Mouse (Mus musculus) midbrain, embryonic 14.5 days (tissue): ENCODE data around the gene Fam216b. TPM values are rescaled to one million over a fixed set of nuclear protein-coding genes. Genes with fewer than 3 reads are reported as not detected.

Experiments
- ATAC-seq: fragments of 200-750 bp; cut with Nextera tagmentation; 2 replicates; pipeline ENCODE4 v1.8.0; 2017; ENCODE audit warnings: moderate number of reproducible peaks, moderate library complexity; ENCODE audit not compliant: low FRiP score, low TSS enrichment
- DNase-seq: peaks from one replicate; pipeline ENCODE4 v3.0.0-alpha.2; 2015
- H3K27ac ChIP-seq: fragments of 300-500 bp; sonication (generic); replicated peaks from 2 replicates; pipeline ENCODE4 v1.5.1; 2014; ENCODE audit warnings: mild to moderate bottlenecking, low read depth, low read length, moderate library complexity
- H3K27me3 ChIP-seq: fragments of 300-500 bp; sonication (generic); 2 replicates; pipeline ENCODE4 v1.6.1; 2014; ENCODE audit warnings: low read length, control low read depth, mixed read lengths; ENCODE audit not compliant: control insufficient read depth, insufficient read depth
- H3K36me3 ChIP-seq: fragments of 300-500 bp; sonication (generic); 2 replicates; pipeline ENCODE4 v1.6.1; 2014; ENCODE audit warnings: low read length, control low read depth; ENCODE audit not compliant: control insufficient read depth, insufficient read depth
- H3K4me1 ChIP-seq: fragments of 300-500 bp; sonication (generic); 2 replicates; pipeline ENCODE4 v1.6.1; 2014; ENCODE audit warnings: mild to moderate bottlenecking, antibody characterized with exemption, low read length, control low read depth; ENCODE audit not compliant: control insufficient read depth, insufficient read depth
- H3K4me2 ChIP-seq: fragments of 300-500 bp; sonication (generic); 2 replicates; pipeline ENCODE4 v1.6.1; 2014; ENCODE audit warnings: mild to moderate bottlenecking, low read length, moderate library complexity
- H3K4me3 ChIP-seq: fragments of 300-500 bp; sonication (generic); replicated peaks from 2 replicates; pipeline ENCODE4 v1.5.1; 2014; ENCODE audit warnings: low read depth, low read length
- H3K9ac ChIP-seq: fragments of 300-500 bp; sonication (generic); replicated peaks from 2 replicates; pipeline ENCODE4 v1.6.1; 2014; ENCODE audit warnings: mild to moderate bottlenecking, low read length, moderate library complexity
- H3K9me3 ChIP-seq: fragments of 300-500 bp; sonication (generic); 2 replicates; pipeline ENCODE4 v1.6.1; 2016; ENCODE audit warnings: low read length, control low read depth, mixed read lengths; ENCODE audit not compliant: control insufficient read depth
- WGBS: fragments of 180-500 bp; shearing (Covaris S2); extraction: QIAGEN DNeasy Blood & Tissue Kit; methylation state at CpG from one replicate; pipeline ENCODE4 v1.1.7; 2014; 5-methylcytosine and 5-hydroxymethylcytosine counted together
- polyA plus RNA-seq: library from polyadenylated mRNA; unstranded; fragments of >200 nt; fragmentation: Nextera tagmentation; extraction: Ambion mirVana; gene quantifications from 2 replicates; pipeline ENCODE4 v1.2.1, GENCODE M21; 2014

Fam216b gene
- 0.24 and 0.77 TPM in 2 replicates for polyA plus RNA-seq

- no peak within 1 kb of the TSS for H3K9ac ChIP-seq
- no peak within 1 kb of the TSS for H3K4me2 ChIP-seq
- no peak within 1 kb of the TSS for H3K27ac ChIP-seq
- no peaks in the 10 kb centered on the region for H3K4me1 ChIP-seq
- DNase-seq (no peak), ATAC-seq (no peak)
- no peaks in the 10 kb centered on the region for H3K27me3 ChIP-seq
- 93% methylated on average over 6 of the region's 6 CpGs for WGBS
- no peaks in the 10 kb centered on the region for H3K9me3 ChIP-seq
- no peaks in the 10 kb centered on the region for H3K36me3 ChIP-seq
- no peak within 1 kb of the TSS for H3K4me3 ChIP-seq
Observed at GRCm38 (mm10) chr14:78088907-78089306, at the start of gene Fam216b. Fam216b (minus strand) TSS chr14:78089007.

GRCm38 (mm10) chr14:78132368-78133052, 43.7 kb upstream of the Fam216b start:
- Histone ChIP-seq H3K36me3 (no peaks in the 10 kb centered on the region), H3K9ac (no peak overlapping the region), H3K27me3 (no peaks in the 10 kb centered on the region), H3K9me3 (no peaks in the 10 kb centered on the region; the same call in 1 of the 2 replicates), H3K4me1 (no peaks in the 10 kb centered on the region), H3K4me2 (no peak overlapping the region), H3K27ac (no peak overlapping the region), H3K4me3 (no peak overlapping the region)
- 19% methylated on average over 5 of the region's 5 CpGs for WGBS
- ATAC-seq: no peak
- DNase-seq: peak; percentile 54

DNA sequence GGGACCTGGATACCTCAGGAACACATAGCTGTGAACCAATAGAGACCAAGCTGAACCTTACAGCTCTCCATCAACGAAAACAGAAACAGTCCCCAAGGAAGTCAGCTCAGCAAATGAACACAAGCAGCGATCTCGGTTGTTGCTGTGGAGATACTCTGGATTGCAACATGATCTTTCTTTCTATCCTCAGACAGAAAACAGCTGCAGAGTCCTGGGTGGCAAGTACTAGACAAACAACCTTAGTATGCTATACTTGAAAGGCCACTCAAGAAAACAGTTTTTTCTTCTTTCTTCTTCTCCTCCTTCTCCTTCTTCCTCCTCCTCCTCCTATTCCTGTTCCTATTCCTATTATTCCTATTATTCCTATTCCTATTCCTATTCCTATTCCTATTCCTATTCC, 37.9 kb upstream of the Fam216b start:
- DNase-seq (no peak), ATAC-seq (no peak)
- H3K4me1 ChIP-seq: no peaks in the 10 kb centered on the region
- H3K27ac ChIP-seq: no peak overlapping the region
- H3K4me3 ChIP-seq: no peak overlapping the region
- no peaks in the 10 kb centered on the region for H3K36me3 ChIP-seq
- no peaks in the 10 kb centered on the region for H3K27me3 ChIP-seq
- H3K4me2 ChIP-seq: no peak overlapping the region
- no peak overlapping the region for H3K9ac ChIP-seq
- WGBS: 73% methylated on average over 3 of the region's 3 CpGs
- H3K9me3 ChIP-seq: no peaks in the 10 kb centered on the region

DNA sequence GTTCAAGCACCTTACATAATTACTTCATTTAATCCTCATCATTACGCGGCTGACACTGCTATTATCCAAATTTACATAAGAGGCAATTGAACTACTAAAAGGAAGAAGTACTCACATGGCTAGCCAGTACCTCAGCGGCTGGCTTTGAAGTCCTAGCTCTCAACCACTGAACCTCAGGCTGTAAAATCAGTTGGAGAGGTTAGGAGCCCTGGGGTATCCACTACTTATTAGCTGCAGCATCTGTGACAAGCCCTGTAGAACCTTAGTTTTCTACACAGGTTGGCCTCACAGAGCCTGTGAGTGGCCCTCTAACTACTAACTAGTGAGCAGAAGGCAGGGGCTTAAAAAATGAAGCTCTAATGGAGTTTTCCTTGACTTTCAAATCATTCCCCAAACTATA, 31.5 kb upstream of the Fam216b start:
- Histone ChIP-seq H3K9me3 (no peaks in the 10 kb centered on the region), H3K27ac (no peak overlapping the region), H3K4me1 (no peaks in the 10 kb centered on the region), H3K4me2 (no peak overlapping the region), H3K27me3 (no peaks in the 10 kb centered on the region), H3K4me3 (no peak overlapping the region), H3K36me3 (no peaks in the 10 kb centered on the region), H3K9ac (no peak overlapping the region)
- ATAC-seq: no peak
- WGBS: 34% methylated on average over 3 of the region's 3 CpGs
- DNase-seq: no peak

DNA sequence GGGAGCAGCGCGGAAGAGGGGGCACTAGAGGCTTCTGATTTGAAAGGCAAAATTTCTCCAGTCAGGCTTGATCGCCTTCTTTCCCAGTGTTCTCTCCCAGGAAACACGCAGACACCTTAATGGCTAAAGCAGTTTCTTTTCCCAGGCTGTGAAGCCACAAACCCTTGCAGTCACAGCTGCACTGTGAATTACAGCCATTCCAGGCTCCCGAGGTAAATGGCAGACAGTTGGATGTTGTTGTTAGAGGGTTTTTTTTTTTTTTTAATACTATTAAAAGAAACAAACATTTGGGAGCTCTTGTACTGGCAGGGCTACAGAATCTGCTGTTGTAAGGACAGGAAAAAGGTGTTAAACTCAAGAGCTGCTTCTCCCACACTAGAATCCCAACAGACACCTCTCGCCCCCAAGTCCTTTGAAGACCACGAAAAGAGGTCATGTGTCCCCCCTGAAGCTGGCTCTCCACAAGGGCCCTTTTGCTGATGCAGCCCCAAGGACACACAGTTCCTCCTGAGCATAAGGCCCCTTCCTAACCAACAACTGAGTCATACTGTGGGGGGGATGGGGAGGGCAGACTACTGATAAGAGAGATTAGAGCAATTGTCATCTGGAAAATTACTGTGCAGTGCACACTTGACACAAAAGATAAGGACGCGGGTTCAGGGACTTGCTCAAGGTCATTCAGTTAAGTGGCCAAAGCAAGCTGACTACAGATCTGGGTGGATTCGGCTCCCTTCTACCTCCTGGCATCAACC, 30.8 kb upstream of the Fam216b start:
- no peaks in the 10 kb centered on the region for H3K4me1 ChIP-seq
- H3K36me3 ChIP-seq: no peaks in the 10 kb centered on the region
- no peaks in the 10 kb centered on the region for H3K9me3 ChIP-seq
- 67% methylated on average over 10 of the region's 10 CpGs for WGBS
- no peak overlapping the region for H3K4me3 ChIP-seq
- no peak overlapping the region for H3K4me2 ChIP-seq
- no peaks in the 10 kb centered on the region for H3K27me3 ChIP-seq
- no peak for DNase-seq
- H3K9ac ChIP-seq: no peak overlapping the region
- no peak for ATAC-seq
- H3K27ac ChIP-seq: no peak overlapping the region

GRCm38 (mm10) chr14:78117671-78118070, 28.9 kb upstream of the Fam216b start:
- Histone ChIP-seq H3K36me3 (no peaks in the 10 kb centered on the region), H3K27me3 (no peaks in the 10 kb centered on the region), H3K27ac (no peak overlapping the region), H3K9ac (no peak overlapping the region), H3K4me2 (no peak overlapping the region), H3K4me1 (no peaks in the 10 kb centered on the region), H3K9me3 (no peaks in the 10 kb centered on the region), H3K4me3 (no peak overlapping the region)
- DNase-seq (no peak), ATAC-seq (no peak)
- WGBS: 64% methylated on average over 4 of the region's 4 CpGs

DNA sequence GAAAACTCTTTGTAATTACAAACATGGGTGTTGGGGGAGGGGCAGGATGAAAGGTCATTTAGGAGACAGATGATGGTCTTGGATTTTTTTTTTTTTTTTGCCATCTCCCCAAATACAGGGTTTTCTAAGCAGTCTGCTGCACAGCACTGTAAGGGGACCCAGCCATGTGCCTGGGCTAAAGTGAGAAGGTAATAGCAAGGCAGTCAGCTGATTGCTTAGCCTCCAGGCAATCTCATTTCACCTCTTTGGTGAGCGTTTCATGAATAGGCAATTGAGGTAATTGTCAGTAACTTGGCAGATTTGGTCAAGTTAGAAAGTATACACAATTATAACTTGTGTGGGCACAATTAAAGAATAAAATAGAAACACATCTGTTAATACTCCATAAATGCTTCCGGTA, 28.5 kb upstream of the Fam216b start:
- Histone ChIP-seq H3K4me1 (no peaks in the 10 kb centered on the region), H3K27ac (no peak overlapping the region), H3K4me3 (no peak overlapping the region), H3K36me3 (no peaks in the 10 kb centered on the region), H3K27me3 (no peaks in the 10 kb centered on the region), H3K9ac (no peak overlapping the region), H3K9me3 (no peaks in the 10 kb centered on the region), H3K4me2 (no peak overlapping the region)
- ATAC-seq: no peak
- 69% methylated on average over 2 of the region's 2 CpGs for WGBS
- DNase-seq: no peak

- DNase-seq: no peak
- Histone ChIP-seq H3K4me2 (no peak overlapping the region), H3K36me3 (no peaks in the 10 kb centered on the region), H3K9ac (no peak overlapping the region), H3K4me1 (no peaks in the 10 kb centered on the region), H3K9me3 (no peaks in the 10 kb centered on the region), H3K27me3 (no peaks in the 10 kb centered on the region), H3K4me3 (no peak overlapping the region), H3K27ac (no peak overlapping the region)
- 94% methylated on average over 3 of the region's 3 CpGs for WGBS
- no peak for ATAC-seq
Observed at GRCm38 (mm10) chr14:78112466-78112865, 23.7 kb upstream of the Fam216b start.

DNA sequence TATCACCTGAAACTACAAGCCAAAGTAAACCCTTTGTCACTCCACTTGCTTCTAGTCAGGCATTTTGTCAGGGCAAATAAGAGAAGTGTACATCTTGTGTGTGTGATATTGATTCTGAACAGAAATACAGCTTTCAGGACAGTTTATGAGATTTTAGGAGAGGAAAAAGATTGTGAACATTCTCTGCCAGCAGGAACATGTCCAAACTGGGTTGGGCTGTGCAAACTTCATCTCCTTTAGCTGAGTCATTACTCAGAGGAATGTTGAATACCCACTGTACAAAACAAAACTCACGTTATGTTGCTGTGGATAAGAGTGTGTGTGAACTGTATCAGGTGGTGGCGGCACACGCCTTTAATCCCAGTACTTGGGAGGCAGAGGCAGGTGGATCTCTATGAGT, 22.1 kb upstream of the Fam216b start:
- Histone ChIP-seq H3K9ac (no peak overlapping the region), H3K27ac (no peak overlapping the region), H3K9me3 (no peaks in the 10 kb centered on the region), H3K4me2 (no peak overlapping the region), H3K4me3 (no peak overlapping the region), H3K4me1 (no peaks in the 10 kb centered on the region), H3K36me3 (no peaks in the 10 kb centered on the region), H3K27me3 (no peaks in the 10 kb centered on the region)
- 93% methylated on average over 3 of the region's 3 CpGs for WGBS
- DNase-seq: no peak
- ATAC-seq: no peak
